10 mouse cellular contexts compared by ENCODE assay signal in genomic region chr2:120099886-120100285, GRCm38 (mm10). TPM values are rescaled to one million over a fixed set of nuclear protein-coding genes. Genes with fewer than 3 reads are reported as not detected.
DNase-seq lines count a peak whose midpoint lies in the region; ATAC-seq lines count a peak whose summit lies in the region.
"Had no signal": no experiment of that assay in that cellular context is flagged by ENCODE, and none has a peak within 500 bp of the region (broad histone marks: within the 10 kb centered on the region; RNA-seq: fewer than 3 reads in every experiment).

No protein-coding gene starts in this region.

- H3K9me3 ChIP-seq in heart, embryonic 14.5 days (ENCODE audit: control insufficient read depth, low read length): no peaks in the 10 kb centered on the region
- H3K9me3 ChIP-seq: midbrain, embryonic 12.5 days had no signal

- H3K27ac ChIP-seq in brown adipose tissue, adult 24 weeks (replicated peaks; ENCODE audit: low read depth, low read length): peak overlapping the region; percentile 56; the same call in 1 of the 2 replicates
- peak overlapping the region; percentile 95 to 99 for H3K27ac ChIP-seq in heart, embryonic 14.5 days (replicated peaks in 1 of 2; ENCODE audit: control insufficient read depth in 1 of 2, insufficient read depth in 1 of 2, low read depth in 2 of 2, low read length in 2 of 2)
- H3K27ac ChIP-seq: midbrain, embryonic 12.5 days had no signal

- WGBS in heart, embryonic 14.5 days: 64% methylated on average over 3 of the region's 3 CpGs

- peaks cover 41% of the 10 kb centered on the region for H3K36me3 ChIP-seq in heart, embryonic 14.5 days (ENCODE audit: control insufficient read depth, insufficient read depth, low read length)
- H3K36me3 ChIP-seq: midbrain, embryonic 12.5 days had no signal

- no peak overlapping the region for H3K4me2 ChIP-seq in heart, embryonic 14.5 days (ENCODE audit: low read length)
- H3K4me2 ChIP-seq: midbrain, embryonic 12.5 days had no signal

- no peak overlapping the region for H3K4me3 ChIP-seq in brown adipose tissue, adult 24 weeks (ENCODE audit: insufficient read depth, low read depth, low read length)
- H3K4me3 ChIP-seq in heart, embryonic 14.5 days (ENCODE audit: control insufficient read depth in 1 of 2, insufficient read depth in 1 of 2, low read depth in 1 of 2, low read length in 2 of 2): no peak overlapping the region
- H3K4me3 ChIP-seq: midbrain, embryonic 12.5 days had no signal

- peak; percentile 54 for DNase-seq in layer of hippocampus, adult 11-12 months (ENCODE audit: low spot score)
- no peak for DNase-seq in layer of hippocampus, adult 18-20 months (ENCODE audit: low spot score in 2 of 2)
- DNase-seq in cerebellum, adult 9-10 months: no peak
- DNase-seq in cerebellum, adult 9-11 months: no peak
- no peak for DNase-seq in left cerebral cortex, adult 11 months (ENCODE audit: low spot score)
- DNase-seq: cerebellum, adult 8-10 months had no signal

- H3K27me3 ChIP-seq in heart, embryonic 14.5 days (ENCODE audit: control insufficient read depth, insufficient read depth, low read length): no peaks in the 10 kb centered on the region
- H3K27me3 ChIP-seq: midbrain, embryonic 12.5 days had no signal

- no peak for ATAC-seq in heart, embryonic 14.5 days (ENCODE audit: insufficient number of reproducible peaks, insufficient read depth, low FRiP score, low read depth)
- peak; percentile 91 for ATAC-seq in megakaryocyte, adult 5-6 weeks (ENCODE audit: poor library complexity, severe bottlenecking)

- no peaks in the 10 kb centered on the region; the same call in 1 of the 2 replicates for H3K4me1 ChIP-seq in brown adipose tissue, adult 24 weeks (ENCODE audit: control insufficient read depth, insufficient read depth, insufficient read length, low read length)
- H3K4me1 ChIP-seq in heart, embryonic 14.5 days (ENCODE audit: control insufficient read depth in 2 of 2, insufficient read depth in 2 of 2, low read length in 2 of 2): peaks cover 42 to 58% of the 10 kb centered on the region in 2 experiments
- H3K4me1 ChIP-seq: midbrain, embryonic 12.5 days had no signal

- H3K9ac ChIP-seq in heart, embryonic 14.5 days (ENCODE audit: low read length): peak overlapping the region; percentile 35; the same call in 1 of the 2 replicates
- H3K9ac ChIP-seq: midbrain, embryonic 12.5 days had no signal

RNA-seq across cellular contexts. Expression of gene Ehd4, which starts 54.5 kb away (rescaled TPM):
- total RNA-seq in layer of hippocampus, adult 18-20 months (2021): 1 to 10 TPM; 8.5 to 8.9 TPM
- polyA plus RNA-seq in brown adipose tissue, adult 24 weeks (2012; ENCODE audit: insufficient read depth, insufficient read length, missing spikeins): 10.6 and 11.7 TPM in 2 replicates
- 141 and 152 TPM in 2 replicates for polyA plus RNA-seq in heart, embryonic 14.5 days (2014; fragmentation: Nextera tagmentation; extraction: Ambion mirVana)
- 50.9 and 56.7 TPM in 2 replicates for total RNA-seq in megakaryocyte, adult 5-6 weeks (2015)
- total RNA-seq in megakaryocyte, adult 5-6 weeks (2017): 77.5 and 92.9 TPM in 2 replicates

Comparison
In these comparisons a context has a peak if more than half of its experiments do, and no peak if none do; other contexts are left out.
1. RNA of gene Ehd4, which starts 54.5 kb away (total RNA-seq): 50.9 to 92.9 TPM in megakaryocyte, adult 5-6 weeks; 8.5 to 8.9 TPM in layer of hippocampus, adult 18-20 months; every median in the first group is over 4 times any median in the second.